Mouse (Mus musculus) intestine, postnatal 0 days (tissue): ENCODE measurements around the gene Smco4. TPM values are rescaled to one million over a fixed set of nuclear protein-coding genes. Genes with fewer than 3 reads are reported as not detected.
A peak's percentile ranks its signal among the peaks of the same experiment; 100 is the strongest.

Experiments used
- ATAC-seq: fragments of 200-750 bp; cut with Nextera tagmentation; 2 replicates; pipeline ENCODE4 v1.8.0; 2017; ENCODE audit warnings: mild to moderate bottlenecking, moderate TSS enrichment, moderate library complexity
- H3K27ac ChIP-seq: fragments of 300-500 bp; sonication (generic); 2 replicates; pipeline ENCODE4 v1.5.1; 2014; ENCODE audit warnings: mild to moderate bottlenecking, low read depth, low read length, moderate library complexity
- H3K27me3 ChIP-seq: fragments of 300-500 bp; sonication (generic); replicated peaks from 2 replicates; pipeline ENCODE4 v1.6.1; 2014; ENCODE audit warnings: low read length, mixed read lengths; ENCODE audit not compliant: control insufficient read depth, insufficient read depth
- H3K36me3 ChIP-seq: fragments of 300-500 bp; sonication (generic); 2 replicates; pipeline ENCODE4 v1.6.1; 2014; ENCODE audit warnings: mild to moderate bottlenecking, moderate library complexity; ENCODE audit not compliant: control insufficient read depth, insufficient read depth
- H3K4me1 ChIP-seq: fragments of 300-500 bp; sonication (generic); replicated peaks from 2 replicates; pipeline ENCODE4 v1.6.1; 2014; ENCODE audit warnings: antibody characterized with exemption, low read length, mixed read lengths; ENCODE audit not compliant: control insufficient read depth, insufficient read depth
- H3K4me2 ChIP-seq: fragments of 300-500 bp; sonication (generic); replicated peaks from 2 replicates; pipeline ENCODE4 v1.6.1; 2014; ENCODE audit warnings: low read depth, mild to moderate bottlenecking, moderate library complexity
- H3K4me3 ChIP-seq: fragments of 300-500 bp; sonication (generic); 2 replicates; pipeline ENCODE4 v1.5.1; 2014; ENCODE audit warnings: low read depth, low read length
- H3K9ac ChIP-seq: fragments of 300-500 bp; sonication (generic); 2 replicates; pipeline ENCODE4 v1.6.1; 2014; ENCODE audit warnings: mild to moderate bottlenecking, low read depth, low read length
- H3K9me3 ChIP-seq: fragments of 300-500 bp; sonication (generic); 2 replicates; pipeline ENCODE4 v1.6.1; 2016; ENCODE audit warnings: mixed run types; ENCODE audit not compliant: control insufficient read depth
- CTCF ChIP-seq: sonication (generic); IDR thresholded peaks from 2 replicates; pipeline ENCODE4 v1.5.1; 2016; ENCODE audit warnings: low read depth, mild to moderate bottlenecking, control low read depth, antibody characterized with exemption, moderate library complexity
- WGBS: fragments of 180-500 bp; shearing (Covaris S2); extraction: QIAGEN DNeasy Blood & Tissue Kit; methylation state at CpG from one replicate; pipeline ENCODE4 v1.1.7; 2014; 5-methylcytosine and 5-hydroxymethylcytosine counted together
- polyA plus RNA-seq: library from polyadenylated mRNA; unstranded; fragments of >200 nt; fragmentation: Nextera tagmentation; extraction: Ambion mirVana; gene quantifications from 2 replicates; pipeline ENCODE4 v1.2.1, GENCODE M21; 2015

The Smco4 gene
- polyA plus RNA-seq, 1 experiment from 2014 or later, result 4.3 TPM

- Histone ChIP-seq H3K4me2 (no peak overlapping the region), H3K36me3 (no peaks in the 10 kb centered on the region), H3K27ac (peak overlapping the region; percentile 2; the same call in 1 of the 2 replicates), H3K9me3 (no peaks in the 10 kb centered on the region), H3K4me3 (no peak overlapping the region), H3K9ac (no peak overlapping the region), H3K27me3 (no peaks in the 10 kb centered on the region), H3K4me1 (no peaks in the 10 kb centered on the region; the same call in 1 of the 2 replicates)
- 57% methylated on average over 6 of the region's 6 CpGs for WGBS
- TF ChIP-seq CTCF, result no peak
- no peak for ATAC-seq
Observed at GRCm38 (mm10) chr9:15503827-15504226, 10.6 kb downstream of the Smco4 start.

GRCm38 (mm10) chr9:15505288-15505687 is 12.1 kb downstream of the Smco4 start:
- Histone ChIP-seq H3K4me3 (no peak overlapping the region), H3K4me1 (no peaks in the 10 kb centered on the region; the same call in 1 of the 2 replicates), H3K36me3 (no peaks in the 10 kb centered on the region), H3K27ac (no peak overlapping the region), H3K4me2 (no peak overlapping the region), H3K9ac (no peak overlapping the region), H3K9me3 (no peaks in the 10 kb centered on the region), H3K27me3 (no peaks in the 10 kb centered on the region)
- TF ChIP-seq CTCF, result no peak
- 21% methylated on average over 1 of the region's 1 CpGs for WGBS
- ATAC-seq, result no peak

- H3K4me2 ChIP-seq, result no peak overlapping the region
- H3K36me3 ChIP-seq, result no peaks in the 10 kb centered on the region
- H3K27me3 ChIP-seq, result no peaks in the 10 kb centered on the region
- H3K9ac ChIP-seq, result no peak overlapping the region
- WGBS, result 55% methylated on average over 3 of the region's 3 CpGs
- TF ChIP-seq CTCF, result peak; percentile 19
- no peaks in the 10 kb centered on the region; the same call in 1 of the 2 replicates for H3K4me1 ChIP-seq
- H3K4me3 ChIP-seq, result no peak overlapping the region
- ATAC-seq, result peak; percentile 87
- no peaks in the 10 kb centered on the region for H3K9me3 ChIP-seq
- H3K27ac ChIP-seq, result peak overlapping the region; percentile 73; the same call in 1 of the 2 replicates
Observed at GRCm38 (mm10) chr9:15506863-15507262, 13.6 kb downstream of the Smco4 start.

GRCm38 (mm10) chr9:15507431-15507875 is 14.2 kb downstream of the Smco4 start:
- Histone ChIP-seq H3K36me3 (no peaks in the 10 kb centered on the region), H3K9me3 (no peaks in the 10 kb centered on the region), H3K27ac (peak overlapping the region; percentile 73), H3K4me1 (no peaks in the 10 kb centered on the region; the same call in 1 of the 2 replicates), H3K9ac (peak overlapping the region; percentile 24; the same call in 1 of the 2 replicates), H3K27me3 (no peaks in the 10 kb centered on the region), H3K4me2 (no peak overlapping the region), H3K4me3 (no peak overlapping the region)
- TF ChIP-seq CTCF, result no peak
- no peak for ATAC-seq
- 47% methylated on average over 4 of the region's 4 CpGs for WGBS

GRCm38 (mm10) chr9:15509363-15509762 is 16.1 kb downstream of the Smco4 start:
- no peak for TF ChIP-seq CTCF
- no peaks in the 10 kb centered on the region for H3K36me3 ChIP-seq
- no peaks in the 10 kb centered on the region for H3K27me3 ChIP-seq
- 53% methylated on average over 3 of the region's 3 CpGs for WGBS
- no peak overlapping the region for H3K4me3 ChIP-seq
- H3K4me1 ChIP-seq, result peaks cover 5% of the 10 kb centered on the region
- no peak for ATAC-seq
- no peak overlapping the region for H3K4me2 ChIP-seq
- no peak overlapping the region for H3K9ac ChIP-seq
- H3K27ac ChIP-seq, result no peak overlapping the region
- H3K9me3 ChIP-seq, result no peaks in the 10 kb centered on the region

- Histone ChIP-seq H3K27ac (no peak overlapping the region), H3K9me3 (no peaks in the 10 kb centered on the region), H3K4me1 (peaks cover 5% of the 10 kb centered on the region), H3K4me2 (no peak overlapping the region), H3K36me3 (no peaks in the 10 kb centered on the region), H3K9ac (no peak overlapping the region), H3K4me3 (no peak overlapping the region), H3K27me3 (no peaks in the 10 kb centered on the region)
- ATAC-seq, result no peak
- 38% methylated on average over 3 of the region's 3 CpGs for WGBS
- no peak for TF ChIP-seq CTCF
Observed at GRCm38 (mm10) chr9:15510557-15511310, 17.5 kb downstream of the Smco4 start.
